Mouse (Mus musculus) midbrain, embryonic 16.5 days (tissue): ENCODE measurements around the gene Mmab. TPM values are rescaled to one million over a fixed set of nuclear protein-coding genes. Genes with fewer than 3 reads are reported as not detected.

Source experiments
- ATAC-seq: fragments of 200-750 bp; cut with Nextera tagmentation; 2 replicates; pipeline ENCODE4 v1.8.0; 2017; ENCODE audit warnings: moderate TSS enrichment
- H3K27ac ChIP-seq: fragments of 300-500 bp; sonication (generic); 2 replicates; pipeline ENCODE4 v1.5.1; 2014; ENCODE audit warnings: mild to moderate bottlenecking, low read length, mixed read lengths
- H3K27me3 ChIP-seq: fragments of 300-500 bp; sonication (generic); 2 replicates; pipeline ENCODE4 v1.6.1; 2014; ENCODE audit warnings: low read depth, low read length, mixed read lengths; ENCODE audit not compliant: control insufficient read depth, insufficient read depth
- H3K36me3 ChIP-seq: fragments of 300-500 bp; sonication (generic); 2 replicates; pipeline ENCODE4 v1.6.1; 2014; ENCODE audit warnings: mild to moderate bottlenecking, low read length, moderate library complexity, mixed read lengths; ENCODE audit not compliant: control insufficient read depth, insufficient read depth
- H3K4me1 ChIP-seq: fragments of 300-500 bp; sonication (generic); 2 replicates; pipeline ENCODE4 v1.6.1; 2014; ENCODE audit warnings: mild to moderate bottlenecking, low read length, mixed read lengths; ENCODE audit not compliant: control insufficient read depth, insufficient read depth
- H3K4me2 ChIP-seq: fragments of 300-500 bp; sonication (generic); 2 replicates; pipeline ENCODE4 v1.6.1; 2014; ENCODE audit warnings: mild to moderate bottlenecking, low read length, mixed read lengths
- H3K4me3 ChIP-seq: fragments of 300-500 bp; sonication (generic); 2 replicates; pipeline ENCODE4 v1.5.1; 2014; ENCODE audit warnings: low read depth, mild to moderate bottlenecking, low read length, moderate library complexity, mixed read lengths
- H3K9ac ChIP-seq: fragments of 300-500 bp; sonication (generic); 2 replicates; pipeline ENCODE4 v1.6.1; 2014; ENCODE audit warnings: low read depth, low read length, mixed read lengths
- H3K9me3 ChIP-seq: fragments of 300-500 bp; sonication (generic); replicated peaks from 2 replicates; pipeline ENCODE4 v1.6.1; 2014; ENCODE audit warnings: mild to moderate bottlenecking, low read length, mixed read lengths; ENCODE audit not compliant: control insufficient read depth, poor library complexity, severe bottlenecking
- WGBS: fragments of 180-500 bp; shearing (Covaris S2); extraction: QIAGEN DNeasy Blood & Tissue Kit; methylation state at CpG from one replicate; pipeline ENCODE4 v1.1.7; 2014; 5-methylcytosine and 5-hydroxymethylcytosine counted together
- microRNA-seq: library from miRNA; unstranded; fragments of <30 nt; microRNA quantifications from one replicate; pipeline ENCODE4, GENCODE M21; 2017
- polyA plus RNA-seq: library from polyadenylated mRNA; unstranded; fragments of >200 nt; fragmentation: Nextera tagmentation; extraction: Ambion mirVana; gene quantifications from 2 replicates; pipeline ENCODE4 v1.2.1, GENCODE M21; 2015

The Mmab gene
- polyA plus RNA-seq, 1 experiment from 2014 or later: 38.7 TPM

DNA sequence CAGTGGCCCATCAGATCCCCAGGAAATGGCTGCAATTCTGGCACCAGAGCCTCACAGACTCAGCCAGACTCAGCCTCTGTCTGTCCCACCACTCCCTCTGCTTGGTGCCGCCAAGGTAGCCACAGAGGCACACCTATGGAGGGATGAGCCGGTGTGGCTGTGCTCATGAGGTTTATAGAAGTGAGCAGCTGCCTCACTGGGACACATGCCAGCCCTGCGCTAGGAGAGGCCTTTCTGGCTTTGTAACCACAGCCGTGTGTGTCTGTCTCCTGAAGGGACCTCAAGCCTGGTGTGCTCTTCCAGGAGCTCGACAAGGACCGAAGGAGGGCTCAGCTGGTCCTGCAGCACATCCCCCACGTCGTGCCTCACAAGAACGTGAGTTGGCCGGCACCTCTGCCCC lies 36.6 kb downstream of the Mmab start:
- 92% methylated on average over 10 of the region's 10 CpGs for WGBS
- Histone ChIP-seq H3K27me3 (no peaks in the 10 kb centered on the region), H3K4me2 (no peak overlapping the region), H3K4me3 (no peak overlapping the region), H3K9ac (no peak overlapping the region), H3K9me3 (no peaks in the 10 kb centered on the region), H3K4me1 (no peaks in the 10 kb centered on the region), H3K27ac (no peak overlapping the region), H3K36me3 (peaks cover 86% of the 10 kb centered on the region)
- ATAC-seq: no peak

DNA sequence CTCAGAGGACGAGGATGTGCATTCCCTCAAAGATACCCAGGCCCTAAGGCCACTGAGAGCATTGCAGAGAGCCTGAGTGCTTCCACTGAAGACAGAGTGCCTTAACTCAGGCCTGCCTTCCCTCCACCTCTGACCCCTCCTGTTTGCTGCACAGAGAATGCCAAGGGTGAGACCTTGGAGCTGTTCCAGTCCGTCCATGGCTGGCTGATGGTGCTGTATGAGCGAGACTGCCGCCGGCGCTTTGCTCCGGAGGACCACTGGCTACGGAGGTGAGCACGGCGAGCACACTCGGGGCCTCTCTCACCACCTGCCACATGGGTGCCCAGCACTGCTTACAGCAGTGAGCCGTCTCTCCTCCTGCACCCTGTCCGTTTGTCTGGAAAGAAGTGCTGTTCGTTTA lies 37.3 kb downstream of the Mmab start:
- no peak for ATAC-seq
- Histone ChIP-seq H3K9ac (no peak overlapping the region), H3K27me3 (no peaks in the 10 kb centered on the region), H3K4me2 (no peak overlapping the region), H3K27ac (no peak overlapping the region), H3K36me3 (peaks cover 85% of the 10 kb centered on the region), H3K4me3 (no peak overlapping the region), H3K4me1 (no peaks in the 10 kb centered on the region), H3K9me3 (no peaks in the 10 kb centered on the region)
- 93% methylated on average over 14 of the region's 14 CpGs for WGBS

GRCm38 (mm10) chr5:114393169-114393568 lies 50.7 kb downstream of the Mmab start:
- Histone ChIP-seq H3K36me3 (peaks cover 38% of the 10 kb centered on the region), H3K27me3 (no peaks in the 10 kb centered on the region), H3K9me3 (no peaks in the 10 kb centered on the region), H3K27ac (no peak overlapping the region), H3K9ac (no peak overlapping the region), H3K4me2 (no peak overlapping the region), H3K4me3 (no peak overlapping the region), H3K4me1 (no peaks in the 10 kb centered on the region)
- 86% methylated on average over 9 of the region's 9 CpGs for WGBS
- no peak for ATAC-seq

GRCm38 (mm10) chr5:114384448-114384847 lies 59.4 kb downstream of the Mmab start:
- Histone ChIP-seq H3K36me3 (peaks cover 21% of the 10 kb centered on the region), H3K9me3 (no peaks in the 10 kb centered on the region), H3K27me3 (no peaks in the 10 kb centered on the region), H3K27ac (no peak overlapping the region), H3K4me3 (no peak overlapping the region), H3K9ac (no peak overlapping the region), H3K4me1 (peaks cover 15% of the 10 kb centered on the region), H3K4me2 (no peak overlapping the region)
- no peak for ATAC-seq
- 93% methylated on average over 8 of the region's 8 CpGs for WGBS

- WGBS: 81% methylated on average over 9 of the region's 9 CpGs
- ATAC-seq: no peak
- Histone ChIP-seq H3K27me3 (no peaks in the 10 kb centered on the region), H3K27ac (no peak overlapping the region), H3K4me1 (peaks cover 26% of the 10 kb centered on the region), H3K9me3 (no peaks in the 10 kb centered on the region), H3K4me2 (no peak overlapping the region), H3K4me3 (no peak overlapping the region), H3K9ac (no peak overlapping the region), H3K36me3 (peaks cover 10% of the 10 kb centered on the region)
These were observed 60.5 kb downstream of the Mmab start for GRCm38 (mm10) chr5:114383184-114383904.

Small RNA genes within 50 kb of the gene (microRNA-seq; reads per million reads assigned to microRNA genes)
- gene Mir7027: not detected

Other genes with a start within 250 kb of the Mmab start
- 0.32 and 0.36 TPM in 2 replicates for gene Foxn4, start 170.3 kb downstream of the Mmab start, polyA plus RNA-seq
- gene Myo1h, start 154.9 kb downstream of the Mmab start, polyA plus RNA-seq: 0.82 and 0.97 TPM in 2 replicates
- gene Kctd10, start 63.6 kb downstream of the Mmab start, polyA plus RNA-seq: 70.3 and 82.3 TPM in 2 replicates
- 35.6 and 39.0 TPM in 2 replicates for gene Ube3b, start 63.5 kb downstream of the Mmab start, polyA plus RNA-seq
- 72.6 and 77.0 TPM in 2 replicates for gene Mvk, start 209 bp upstream of the Mmab start, polyA plus RNA-seq
- gene Fam222a, start 124.0 kb upstream of the Mmab start, polyA plus RNA-seq: 5.3 and 6.0 TPM in 2 replicates
- gene Trpv4, start 214.4 kb upstream of the Mmab start, polyA plus RNA-seq: 1.3 and 1.9 TPM in 2 replicates
- gene Gltp, start 246.9 kb upstream of the Mmab start, polyA plus RNA-seq: 34.2 and 39.4 TPM in 2 replicates